Mouse (Mus musculus): Measurements from ENCODE around the gene Ryr3.

GRCm38 (mm10) chr2:112774762-112775161, 442.1 kb downstream of the Ryr3 start:
- TF ChIP-seq CTCF (IDR thresholded peaks at IDR 0.05; ENCODE audit: low read depth) (peak; percentile 88), EP300 (IDR thresholded peaks at IDR 0.05; ENCODE audit: low read depth) (no peak)
